Mouse (Mus musculus) adrenal gland, postnatal 25 days (tissue): ENCODE data around the gene Smox. TPM values are rescaled to one million over a fixed set of nuclear protein-coding genes. Genes with fewer than 3 reads are reported as not detected.
"Not testable (repeated sequence)": the region's sequence is repeated elsewhere in the genome, so short reads cannot be mapped to it uniquely, and the experiment has no call there.

ENCODE experiments used
- DNase-seq: peaks from one replicate; pipeline ENCODE4 v3.0.0; 2021; ENCODE audit warnings: mixed read lengths
- long read RNA-seq: library from polyadenylated mRNA; stranded (forward); transcript quantifications from one replicate; pipeline ENCODE4 v2.0.0, GENCODE M21; 2021
- total RNA-seq: library from RNA; stranded (reverse); gene quantifications from 2 replicates; pipeline ENCODE4 v1.2.3, GENCODE M21; 2021

Smox gene
- total RNA-seq = 24.9 and 25.2 TPM in 2 replicates
- long read RNA-seq, transcript Smox-201 (7 exons, 2,270 nt) = major isoform, 8 of 25 reads
- long read RNA-seq, transcript Smox-207 (8 exons, 2,170 nt) = minor isoform, 6 of 25 reads
- long read RNA-seq, partial matches to known transcripts = 2 of 25 reads
- long read RNA-seq, other reads (novel, unspliced or antisense) = 5 of 25 reads

DNA sequence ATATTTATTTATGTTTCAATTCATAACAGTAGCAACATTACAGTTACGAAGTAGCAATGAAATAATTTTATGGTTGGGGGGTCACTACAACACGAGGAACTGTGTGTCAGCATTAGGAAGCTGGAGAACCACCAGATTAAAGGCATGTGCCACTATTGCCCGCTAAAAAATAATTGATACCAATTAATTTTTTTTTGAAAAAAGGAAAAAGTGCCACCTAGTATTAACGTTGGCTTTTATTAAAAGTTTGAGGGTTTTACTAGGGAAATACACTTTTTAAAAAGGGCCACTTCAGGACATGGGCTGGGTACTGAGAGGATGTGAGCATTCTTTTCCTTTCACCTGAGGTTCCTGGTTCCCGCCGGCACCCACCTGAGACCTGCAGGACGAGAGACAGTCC lies at the start of gene Smox:
Gene Smox (plus strand): TSS at position 301 of the 400 bp plus-strand sequence.
- DNase-seq = no peak

DNA sequence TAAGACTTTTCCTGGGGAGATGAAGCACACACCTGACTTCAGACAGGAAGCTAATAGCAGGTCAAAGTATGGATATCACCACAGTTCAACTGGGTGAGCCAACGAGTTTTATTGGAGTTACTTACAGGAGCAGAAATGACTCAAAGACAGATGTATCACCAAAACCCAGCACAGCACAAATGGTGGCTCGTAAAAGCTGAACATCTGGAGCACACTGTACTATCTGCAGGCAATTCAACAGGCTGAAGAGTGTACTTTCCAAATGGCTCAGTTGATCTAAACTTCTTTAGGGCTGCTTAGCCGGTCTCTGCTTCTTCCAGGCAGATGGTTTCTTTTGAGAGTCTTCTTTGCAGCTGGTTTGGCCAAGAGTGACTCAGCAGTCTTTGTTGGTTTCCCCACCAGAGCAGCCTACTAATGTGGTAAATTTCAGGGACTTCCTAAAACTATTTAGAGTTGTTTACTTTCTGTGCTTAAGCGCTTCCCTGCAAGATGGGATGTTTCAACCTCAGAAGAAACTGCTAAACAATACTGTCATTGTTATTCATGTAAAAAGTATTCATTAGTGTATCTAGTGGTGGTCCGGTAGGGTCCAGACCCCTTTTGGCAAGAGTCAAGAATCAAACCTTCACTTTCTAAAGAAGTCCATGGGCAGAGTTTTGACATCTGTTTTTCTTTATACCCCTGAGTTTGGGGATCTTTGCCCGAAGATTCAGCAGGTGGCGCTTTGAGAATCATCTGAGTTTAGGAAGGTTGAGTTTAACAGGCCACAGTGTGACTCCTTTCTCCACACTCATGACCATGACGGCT lies 48.0 kb upstream of the Smox start:
- DNase-seq = no peak

DNA sequence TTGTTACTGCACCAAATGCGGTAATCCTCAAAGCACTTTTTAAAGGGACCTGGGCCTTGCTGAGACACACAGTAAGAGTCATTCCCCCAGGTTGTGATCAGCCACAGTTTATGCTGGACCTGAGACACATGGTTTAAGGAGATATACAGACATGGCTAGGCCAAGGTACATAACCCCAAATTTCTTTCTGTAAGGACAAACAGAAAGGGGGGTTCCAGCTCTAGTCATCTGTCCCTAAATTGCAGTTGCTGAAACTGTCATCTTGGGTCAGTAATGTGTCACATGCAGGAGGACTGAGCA lies 47.5 kb upstream of the Smox start:
- DNase-seq = no peak

DNA sequence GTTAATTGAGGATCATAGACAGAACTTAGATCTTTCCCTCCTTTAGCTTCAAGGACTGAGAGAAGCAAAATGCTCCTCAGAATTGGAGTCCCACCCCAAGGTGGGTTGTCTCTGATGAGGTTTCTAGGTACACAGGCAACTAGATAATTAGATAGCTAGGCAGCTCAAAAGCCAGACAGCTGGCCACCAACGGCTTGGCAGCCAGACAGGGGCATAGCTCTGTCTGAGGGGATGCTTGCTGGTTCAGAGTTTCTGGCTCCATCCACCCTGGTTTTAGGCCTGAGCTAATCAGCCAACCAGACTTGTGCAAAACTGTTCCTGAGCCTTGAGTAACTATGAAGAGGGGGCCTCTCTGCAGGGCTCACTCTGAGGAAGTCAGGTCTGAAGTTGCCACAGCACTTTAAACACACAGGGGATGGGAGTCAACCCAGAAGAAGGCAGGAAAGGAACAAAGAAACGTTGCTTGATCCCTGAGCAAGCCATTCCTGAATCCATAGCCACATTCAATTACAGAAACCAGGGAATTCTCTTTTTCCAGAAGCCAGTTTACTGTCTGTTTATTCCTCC lies 44.8 kb upstream of the Smox start:
- no peak for DNase-seq

DNA sequence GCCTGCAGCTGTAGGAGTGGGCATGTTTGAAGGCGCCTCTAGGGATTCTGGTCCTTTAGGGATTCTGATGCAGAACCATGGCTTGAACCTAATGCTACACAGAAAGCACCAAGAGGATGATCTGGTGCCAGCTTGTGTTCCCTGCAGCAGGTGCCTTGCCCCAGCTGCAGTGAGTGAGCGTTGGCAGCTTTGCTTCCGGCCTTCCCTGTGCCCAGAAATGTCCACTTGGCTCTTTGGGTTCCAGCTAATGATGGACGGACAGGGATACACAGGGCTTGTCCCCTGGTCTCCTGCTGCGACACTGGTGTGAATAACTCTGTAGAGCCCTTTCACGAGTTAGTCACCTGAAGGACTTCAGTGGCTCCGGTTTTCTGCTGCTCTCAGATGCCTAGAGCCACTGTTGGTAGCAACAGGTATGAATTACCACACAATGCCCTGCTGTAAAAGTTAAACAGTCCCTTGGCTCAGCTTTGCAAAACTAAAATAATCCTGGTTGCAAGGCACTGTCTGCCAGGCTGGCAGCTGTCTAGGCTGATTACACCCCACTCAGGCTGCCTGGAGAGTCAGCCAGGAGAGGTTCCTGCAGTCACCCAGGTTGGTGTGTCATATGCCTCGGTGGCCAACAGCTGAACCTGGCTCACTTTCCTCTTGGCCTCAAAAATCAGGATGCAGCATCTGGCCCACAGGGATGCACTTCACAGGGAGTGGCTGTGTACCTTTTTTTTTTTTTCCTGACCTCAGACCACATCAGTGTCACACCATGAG lies 43.5 kb upstream of the Smox start:
- DNase-seq = no peak

DNA sequence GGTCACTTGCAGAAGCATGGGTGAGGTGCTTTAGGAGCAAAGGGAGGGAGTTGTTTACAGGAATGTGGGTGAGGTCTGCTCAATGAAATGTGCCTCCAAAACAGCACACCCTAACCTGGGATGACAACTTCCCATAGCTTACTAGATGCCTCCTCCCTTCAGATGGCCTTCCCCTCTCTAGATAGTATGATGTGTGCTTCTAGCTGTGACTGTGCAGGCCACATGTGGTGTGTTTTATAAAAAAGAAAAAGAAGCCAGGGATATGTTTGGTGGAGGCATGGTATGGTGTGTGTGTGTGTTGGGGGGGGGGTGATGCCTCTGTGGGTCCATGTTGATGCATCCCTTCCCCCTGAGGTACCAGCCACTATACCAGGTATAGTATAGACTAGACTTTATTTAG lies 42.9 kb upstream of the Smox start:
- no peak for DNase-seq

DNA sequence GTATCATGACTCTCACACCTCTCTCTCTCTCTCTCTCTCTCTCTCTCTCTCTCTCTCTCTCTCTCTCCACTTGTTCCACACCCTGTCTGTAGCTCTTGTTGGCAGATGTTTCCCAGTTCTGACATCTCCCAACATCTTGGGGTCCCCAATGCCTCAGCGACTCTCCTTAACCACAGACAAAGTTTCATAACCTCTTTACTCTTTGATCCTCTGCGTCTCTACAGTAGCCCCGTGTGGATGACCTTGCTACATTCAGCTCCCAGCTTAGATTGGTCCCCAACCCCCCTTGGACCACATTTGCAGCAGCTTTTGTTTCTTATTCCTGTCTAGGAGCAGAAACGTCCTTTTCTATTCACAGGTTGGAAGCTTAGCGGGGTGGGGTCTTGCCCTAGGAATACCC lies 41.6 kb upstream of the Smox start:
- no peak for DNase-seq

DNA sequence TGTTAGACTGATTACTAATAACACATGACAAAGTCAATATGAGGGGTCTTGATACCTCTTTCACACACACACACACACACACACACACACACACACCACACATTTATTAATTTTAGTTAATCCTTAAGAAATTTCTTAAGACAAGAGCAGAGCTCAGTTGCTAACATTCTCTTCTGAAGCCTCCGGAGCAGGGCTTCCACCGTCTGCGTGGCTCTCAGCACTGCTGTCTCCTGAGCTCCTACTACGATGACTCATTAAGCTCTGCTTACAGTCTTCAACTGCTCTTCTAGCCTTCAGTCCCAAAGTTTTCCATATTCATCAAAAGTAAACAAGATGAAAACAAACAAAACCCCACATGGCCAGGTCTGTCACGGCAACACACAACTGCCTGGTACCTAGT lies 40.8 kb upstream of the Smox start:
- no peak for DNase-seq

DNA sequence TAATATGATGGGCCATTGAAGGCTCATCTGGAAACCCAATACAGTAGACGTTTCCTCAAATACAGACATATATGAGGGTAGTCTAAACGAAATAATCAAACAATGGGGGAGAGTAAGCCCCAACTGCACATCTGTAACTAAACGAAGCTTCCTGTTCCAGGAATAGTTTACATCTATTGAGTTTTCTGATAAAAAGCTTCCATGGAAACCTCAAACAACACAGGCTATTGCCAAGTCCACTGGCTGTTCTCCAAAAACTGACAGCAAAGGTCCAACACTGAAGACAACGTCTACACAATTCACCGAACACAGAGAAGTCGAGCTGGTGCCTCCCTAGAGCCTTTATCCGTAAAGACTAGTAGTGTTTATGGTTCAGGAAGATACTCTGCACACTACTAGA lies 33.6 kb upstream of the Smox start:
- no peak for DNase-seq

DNA sequence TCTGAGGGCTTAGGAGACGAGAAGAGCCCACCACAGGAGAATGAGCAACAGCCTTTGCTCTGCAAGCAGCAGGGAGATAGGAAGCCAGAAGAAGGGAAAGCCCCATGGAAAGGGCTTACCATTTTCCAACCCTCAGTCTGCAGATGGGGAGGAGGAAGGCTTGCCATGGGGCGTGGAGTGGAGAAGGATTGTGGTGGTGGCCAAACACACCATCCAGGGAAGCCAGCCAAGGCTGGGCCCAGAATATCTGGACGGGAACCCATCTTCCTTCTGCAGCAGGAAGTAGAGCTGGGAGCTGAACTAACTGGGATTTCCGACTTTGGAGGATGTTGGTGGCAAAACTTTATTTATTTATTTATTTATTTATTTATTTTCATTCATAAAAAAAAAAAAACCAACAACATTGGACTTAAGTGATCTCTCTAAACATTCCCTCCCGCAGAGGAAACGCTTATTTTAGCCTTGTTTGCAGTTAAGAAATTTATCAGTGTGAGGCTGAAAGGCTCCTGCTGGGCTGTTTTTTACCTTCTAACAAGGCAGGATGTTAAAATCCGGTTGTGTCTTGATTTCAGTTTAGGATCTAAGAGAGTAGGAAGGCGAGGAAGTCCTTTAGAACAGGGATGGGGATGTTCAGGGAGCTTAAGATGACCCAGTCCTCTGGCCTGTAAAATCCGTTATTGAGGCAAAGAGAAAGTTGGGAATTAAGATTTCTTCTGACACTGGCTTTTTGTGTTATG lies 30.2 kb upstream of the Smox start:
- peak; percentile 19 for DNase-seq

DNA sequence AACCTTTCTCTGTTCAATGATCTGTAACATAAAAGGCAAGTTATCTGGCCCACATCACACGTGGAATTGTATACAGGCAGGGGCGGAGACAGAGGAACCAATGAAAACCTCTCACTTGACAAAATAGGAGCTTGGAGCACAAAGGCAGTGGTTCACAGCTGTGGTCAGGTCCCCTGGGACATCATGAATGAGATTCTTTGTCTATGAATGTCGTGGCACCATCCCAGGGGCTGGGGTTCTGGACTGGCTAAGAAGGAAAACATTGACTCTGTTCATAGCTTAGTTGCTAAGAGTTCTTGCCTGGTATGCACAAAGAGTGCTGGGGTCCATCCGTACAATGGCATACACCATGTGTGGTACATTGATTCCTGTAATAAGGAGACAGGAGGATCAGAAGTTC lies 28.3 kb upstream of the Smox start:
- DNase-seq = no peak

DNA sequence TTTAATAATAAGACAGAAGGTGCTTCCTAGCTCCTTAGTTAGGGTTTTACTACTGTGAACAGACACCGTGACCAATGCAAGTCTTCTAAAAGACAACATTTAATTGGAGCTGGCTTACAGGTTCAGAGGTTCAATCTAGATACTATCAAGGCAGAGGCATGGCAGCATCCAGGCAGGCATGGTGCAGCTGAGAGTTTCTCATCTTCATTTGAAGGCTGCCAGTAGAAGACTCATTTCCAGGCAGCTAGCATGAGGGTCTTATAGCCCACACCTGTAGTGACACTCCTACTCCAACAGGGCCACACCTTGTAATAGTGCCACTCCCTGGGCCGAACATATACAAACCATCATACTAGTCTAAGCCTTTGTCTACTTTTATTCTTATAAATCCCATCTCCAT lies 27.1 kb upstream of the Smox start:
- no peak for DNase-seq

DNA sequence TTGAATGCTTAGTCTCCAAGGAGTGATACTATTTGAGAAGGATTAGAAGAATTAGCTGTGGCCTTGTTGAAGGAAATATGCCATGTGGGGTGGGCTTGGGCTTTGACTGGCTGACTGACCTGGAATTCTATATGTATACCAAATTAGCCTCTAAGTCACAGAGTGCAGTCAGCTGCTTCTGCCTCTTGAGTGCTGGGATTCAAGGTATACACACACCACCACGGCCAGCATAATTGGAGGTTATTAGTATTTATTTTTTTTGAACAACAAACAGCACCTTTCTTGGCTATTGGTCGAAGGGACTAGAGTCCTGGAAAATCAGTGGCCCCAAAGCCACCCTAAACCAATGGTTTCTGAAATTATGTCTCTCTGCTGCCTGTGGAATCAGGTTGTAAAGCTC lies 24.6 kb upstream of the Smox start:
- no peak for DNase-seq

DNA sequence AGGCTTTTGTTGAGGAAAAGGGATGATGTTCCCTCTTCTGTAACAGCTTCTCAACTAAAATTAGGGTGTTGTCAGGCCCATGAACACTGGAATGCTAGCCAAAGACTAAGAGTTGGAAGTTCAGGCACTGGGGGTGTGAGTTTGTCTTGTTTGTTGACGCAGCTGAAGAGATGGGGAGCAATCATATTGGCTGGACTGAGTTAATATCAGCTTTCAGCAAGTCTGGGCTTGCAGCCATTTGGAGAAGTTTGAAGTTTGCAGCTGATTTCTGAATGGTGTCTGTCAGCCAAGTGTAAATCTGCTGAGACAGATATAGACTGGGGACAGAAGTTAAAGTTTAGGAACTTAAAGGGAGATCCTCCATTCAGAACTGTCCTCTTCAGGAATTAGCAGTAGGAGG lies 21.4 kb upstream of the Smox start:
- DNase-seq = no peak

DNA sequence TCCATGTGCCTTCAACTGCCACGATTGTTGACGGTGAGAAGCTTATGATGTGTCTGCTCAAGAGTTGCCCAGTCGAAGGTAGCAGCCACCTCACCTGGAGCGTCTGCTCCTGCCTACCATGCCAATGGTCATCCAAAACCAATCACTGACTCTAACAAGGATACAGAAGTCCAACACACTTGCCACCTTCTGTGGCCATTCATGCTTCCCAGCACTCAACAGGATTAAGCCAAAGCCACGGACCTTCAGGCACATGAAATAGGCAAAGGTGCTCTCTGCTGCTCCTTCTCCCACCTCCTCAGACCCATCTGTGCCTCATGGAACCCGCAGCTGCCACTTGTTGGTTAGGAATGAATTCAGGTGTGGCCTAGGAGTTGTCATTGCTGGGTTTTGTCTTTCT lies 17.5 kb upstream of the Smox start:
- DNase-seq = no peak

DNA sequence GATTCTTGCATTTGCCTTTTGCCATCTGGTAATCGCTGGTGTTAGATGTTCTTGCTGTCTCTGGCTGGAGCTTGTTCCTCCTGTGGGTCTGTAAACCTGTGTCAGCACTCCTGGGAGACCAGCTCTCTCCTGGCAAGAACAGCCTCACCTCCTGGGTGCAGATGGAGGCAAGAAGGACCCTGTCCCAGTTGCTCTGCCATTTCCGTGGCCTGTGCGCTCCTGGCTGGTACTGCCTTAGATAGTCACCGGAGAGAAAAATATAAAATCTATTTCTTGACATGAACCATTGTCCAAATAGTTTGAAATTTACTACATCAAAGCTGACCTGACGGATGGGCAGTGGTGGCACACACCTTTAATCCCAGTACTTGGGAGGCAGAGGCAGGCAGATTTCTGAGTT lies 14.2 kb upstream of the Smox start:
- DNase-seq = not testable (repeated sequence)

DNA sequence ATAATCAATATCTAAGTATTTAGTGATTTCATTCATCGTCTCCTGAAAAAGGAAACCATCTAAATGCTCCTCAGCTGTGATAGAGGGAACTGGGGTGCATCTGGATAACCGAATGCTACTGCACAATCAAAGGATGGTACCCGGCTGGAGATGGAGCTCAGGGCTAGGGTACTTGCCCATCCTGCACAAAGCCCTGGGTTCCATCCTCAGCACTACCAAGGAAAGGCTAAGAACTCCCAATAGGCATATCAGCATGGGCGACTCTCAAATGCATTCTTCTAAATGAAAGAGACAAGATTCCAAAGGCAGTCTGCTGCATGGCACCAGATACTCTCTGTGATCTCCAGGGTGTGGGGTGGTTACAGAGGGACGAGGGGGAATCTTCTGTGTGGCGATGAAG lies 13.4 kb upstream of the Smox start:
- DNase-seq = no peak

DNA sequence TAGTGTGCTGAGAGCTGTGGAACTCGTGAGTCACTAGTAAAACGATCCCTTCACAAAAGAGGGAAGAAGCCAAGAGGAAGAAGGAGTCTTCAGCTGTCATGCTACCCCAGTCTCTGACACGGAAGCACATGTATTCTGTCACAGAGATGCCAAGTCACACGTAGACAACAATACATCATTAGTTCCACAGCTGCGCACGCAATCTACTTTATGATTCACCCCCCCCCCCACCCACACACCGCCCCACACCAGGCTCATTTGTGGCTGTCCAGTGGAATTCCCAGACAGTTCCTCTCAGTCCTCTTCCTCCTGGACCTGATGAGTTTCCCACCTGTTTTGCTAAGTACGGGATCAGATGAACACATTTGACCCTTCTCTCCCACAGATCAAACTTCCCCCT lies 12.9 kb upstream of the Smox start:
- no peak for DNase-seq

DNA sequence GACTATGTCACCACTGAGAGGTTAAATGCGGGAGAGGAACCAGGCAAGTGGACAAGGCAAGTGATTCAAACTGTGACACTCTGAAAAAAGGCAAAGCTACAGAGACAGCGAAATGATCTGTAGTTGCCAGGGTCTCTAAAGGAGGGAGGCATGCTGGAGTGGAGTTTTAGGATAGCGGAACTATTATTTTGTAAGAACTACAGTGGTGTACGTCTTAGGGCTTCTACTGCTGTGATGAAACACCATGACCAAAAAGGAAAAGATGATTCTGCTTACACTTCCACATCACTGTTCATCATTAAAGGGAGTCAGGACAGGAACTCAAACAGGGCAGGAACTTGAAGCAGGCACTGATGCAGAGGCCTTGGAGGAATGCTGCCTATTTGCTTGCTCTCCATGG lies 12.4 kb upstream of the Smox start:
- no peak for DNase-seq

DNA sequence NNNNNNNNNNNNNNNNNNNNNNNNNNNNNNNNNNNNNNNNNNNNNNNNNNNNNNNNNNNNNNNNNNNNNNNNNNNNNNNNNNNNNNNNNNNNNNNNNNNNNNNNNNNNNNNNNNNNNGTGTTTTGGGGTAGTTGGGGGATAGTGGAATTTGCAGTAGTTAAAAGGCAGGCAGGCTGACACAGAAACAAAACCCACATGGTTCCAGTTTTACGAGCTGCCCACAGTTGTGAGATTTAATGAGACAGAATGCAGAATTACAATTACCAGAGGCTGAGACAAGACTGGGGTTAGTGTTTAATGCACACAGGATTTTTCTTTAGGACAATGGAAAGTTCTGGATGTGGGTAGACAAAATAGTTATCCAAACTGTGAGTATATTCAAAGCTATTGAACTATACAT lies 9.6 kb upstream of the Smox start:
- DNase-seq = no peak

DNA sequence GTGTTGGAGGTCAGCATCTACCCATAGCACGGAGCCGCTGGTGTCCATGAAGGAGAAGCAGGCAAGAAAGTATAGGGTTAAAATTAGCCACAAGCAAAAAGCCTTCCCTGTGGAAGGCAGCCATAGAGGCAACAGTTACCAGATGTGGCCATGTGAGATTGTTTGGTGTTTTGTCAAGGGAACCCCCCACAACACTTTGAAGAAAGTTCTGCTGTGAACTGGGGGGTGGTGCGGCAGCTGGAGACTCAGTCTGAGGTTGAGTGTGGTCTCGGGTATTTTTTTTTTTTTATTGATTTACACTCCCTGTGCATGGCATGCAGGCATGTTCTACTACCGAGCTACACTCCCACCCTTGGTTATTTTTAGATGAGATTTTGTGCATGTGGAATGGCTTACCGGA lies 8.8 kb upstream of the Smox start:
- no peak for DNase-seq

DNA sequence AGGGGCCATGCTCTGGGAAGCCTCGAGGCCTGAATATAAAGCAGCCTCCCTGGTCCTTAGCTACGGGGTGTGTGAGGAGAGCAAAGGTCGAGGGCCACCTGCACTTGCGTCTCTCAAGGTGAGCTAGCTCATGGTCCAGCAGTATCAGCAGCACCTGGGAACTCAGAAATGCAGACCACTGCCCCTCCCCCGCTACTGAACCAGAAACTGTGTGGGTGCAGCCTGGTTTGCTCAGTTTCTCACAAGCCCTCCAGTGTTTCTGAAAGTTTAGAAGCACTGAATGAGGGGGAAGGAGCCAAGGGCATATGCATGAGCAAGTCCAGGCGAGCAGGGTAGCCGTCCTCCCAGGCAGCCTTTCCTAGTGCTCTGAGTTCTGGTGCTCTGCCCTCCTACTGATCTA lies 7.7 kb upstream of the Smox start:
- DNase-seq = no peak

DNA sequence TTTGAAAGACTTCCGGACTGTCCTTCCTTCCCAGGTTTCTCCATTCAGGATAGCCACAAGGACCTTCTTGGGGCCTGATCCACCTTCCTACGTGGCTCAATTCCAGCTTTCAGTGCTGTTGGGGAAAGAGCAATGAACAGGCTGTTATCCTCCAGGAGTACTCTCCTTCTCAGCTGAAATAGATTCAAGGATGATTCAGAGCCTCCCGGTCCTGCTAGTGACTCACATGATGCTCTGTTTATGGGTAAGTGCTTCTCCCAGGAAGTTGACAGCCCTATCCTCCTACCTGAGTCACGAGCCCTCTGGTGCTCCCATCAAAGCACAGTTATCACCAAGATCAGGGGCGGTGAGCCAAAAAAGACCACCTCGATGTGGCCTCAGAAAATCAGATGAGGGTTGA lies 7.1 kb upstream of the Smox start:
- no peak for DNase-seq
